Mouse (Mus musculus): Measurements from ENCODE around the gene Sh3rf1.

DNA sequence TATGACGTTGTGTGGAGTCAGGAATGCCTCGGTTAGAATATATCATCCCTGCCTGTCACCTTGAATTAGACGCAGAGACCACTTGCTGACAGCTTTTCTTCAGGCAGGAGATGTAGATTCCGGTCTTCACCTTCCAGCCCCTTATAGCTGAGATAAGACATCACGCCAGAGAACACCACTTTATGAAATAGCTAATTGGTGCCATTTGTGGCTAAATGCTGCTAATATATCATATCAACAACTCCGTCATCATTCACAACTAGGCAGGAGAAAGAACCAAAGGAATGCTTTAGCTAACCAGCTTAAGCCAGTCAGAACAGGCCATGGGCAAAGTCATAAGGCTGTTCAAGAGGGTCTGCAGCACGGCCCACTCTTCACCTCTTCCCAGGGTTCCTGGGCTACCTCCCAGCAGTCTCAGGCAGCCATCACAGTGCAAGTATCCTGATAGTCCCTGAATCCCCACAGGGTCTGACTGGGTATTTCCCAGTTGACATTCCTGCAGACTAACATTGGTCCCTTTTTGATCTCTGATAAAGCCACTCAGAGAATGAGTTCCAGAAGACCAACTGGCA lies 49.7 kb upstream of the Sh3rf1 start:
- no peak for TF ChIP-seq POLR2A (IDR thresholded peaks at IDR 0.05; ENCODE audit: borderline replicate concordance, extremely low read depth, low read depth, low read length)
- TF ChIP-seq CTCF (IDR thresholded peaks at IDR 0.05; ENCODE audit: insufficient read depth, low read length) = no peak

Data from lung, adult 2 months (tissue).